Mouse (Mus musculus): ENCODE results near the gene B4galnt3.

Gene B4galnt3

GRCm38 (mm10) chr6:120216702-120217101 is 77.7 kb downstream of the B4galnt3 start:
- peak; percentile 74 for DNase-seq

GRCm38 (mm10) chr6:120211536-120211935 is 82.8 kb downstream of the B4galnt3 start:
- peak; percentile 74 for DNase-seq

GRCm38 (mm10) chr6:120206586-120206985 is 87.8 kb downstream of the B4galnt3 start:
- DNase-seq, result no peak

GRCm38 (mm10) chr6:120202406-120202805 is 92.0 kb downstream of the B4galnt3 start:
- no peak for DNase-seq

GRCm38 (mm10) chr6:120201956-120202355 is 92.4 kb downstream of the B4galnt3 start:
- DNase-seq, result no peak

GRCm38 (mm10) chr6:120199638-120200394 is 94.5 kb downstream of the B4galnt3 start:
- DNase-seq, result no peak

- DNase-seq, result peak; percentile 84
Measured at GRCm38 (mm10) chr6:120197964-120198363, 96.4 kb downstream of the B4galnt3 start.

GRCm38 (mm10) chr6:120196837-120197236 is 97.5 kb downstream of the B4galnt3 start:
- peak; percentile 66 for DNase-seq

GRCm38 (mm10) chr6:120194963-120195362 is 99.4 kb downstream of the B4galnt3 start:
- no peak for DNase-seq

GRCm38 (mm10) chr6:120194305-120194704 is 100.1 kb downstream of the B4galnt3 start:
- DNase-seq, result no peak

- no peak for DNase-seq
Measured at GRCm38 (mm10) chr6:120193793-120194192, 100.6 kb downstream of the B4galnt3 start.

- peak; percentile 89 for DNase-seq
Measured at GRCm38 (mm10) chr6:120193174-120193573, 101.2 kb downstream of the B4galnt3 start.

- no peak for DNase-seq
Measured at GRCm38 (mm10) chr6:120192211-120192870, 102.0 kb downstream of the B4galnt3 start.

GRCm38 (mm10) chr6:120191396-120192170 is 102.8 kb downstream of the B4galnt3 start:
- DNase-seq, result no peak

GRCm38 (mm10) chr6:120190912-120191311 is 103.4 kb downstream of the B4galnt3 start:
- DNase-seq, result no peak

GRCm38 (mm10) chr6:120190365-120190764 is 104.0 kb downstream of the B4galnt3 start:
- no peak for DNase-seq

- no peak for DNase-seq
Measured at GRCm38 (mm10) chr6:120189287-120189686, 105.1 kb downstream of the B4galnt3 start.

- peak; percentile 62 for DNase-seq
Measured at GRCm38 (mm10) chr6:120188376-120189235, 105.8 kb downstream of the B4galnt3 start.

GRCm38 (mm10) chr6:120187587-120188176 is 106.7 kb downstream of the B4galnt3 start:
- DNase-seq, result peak; percentile 69

GRCm38 (mm10) chr6:120186594-120186993 is 107.8 kb downstream of the B4galnt3 start:
- no peak for DNase-seq

- no peak for DNase-seq
Measured at GRCm38 (mm10) chr6:120185756-120186155, 108.6 kb downstream of the B4galnt3 start.

Data from liver (tissue).